Mouse (Mus musculus): ENCODE data around the gene Slc6a18. TPM values are rescaled to one million over a fixed set of nuclear protein-coding genes. Genes with fewer than 3 reads are reported as not detected.
"Not testable (repeated sequence)": the region's sequence is repeated elsewhere in the genome, so short reads cannot be mapped to it uniquely, and the experiment has no call there.

The Slc6a18 gene
- not detected for total RNA-seq (2021)
- long read RNA-seq, result 0 reads

DNA sequence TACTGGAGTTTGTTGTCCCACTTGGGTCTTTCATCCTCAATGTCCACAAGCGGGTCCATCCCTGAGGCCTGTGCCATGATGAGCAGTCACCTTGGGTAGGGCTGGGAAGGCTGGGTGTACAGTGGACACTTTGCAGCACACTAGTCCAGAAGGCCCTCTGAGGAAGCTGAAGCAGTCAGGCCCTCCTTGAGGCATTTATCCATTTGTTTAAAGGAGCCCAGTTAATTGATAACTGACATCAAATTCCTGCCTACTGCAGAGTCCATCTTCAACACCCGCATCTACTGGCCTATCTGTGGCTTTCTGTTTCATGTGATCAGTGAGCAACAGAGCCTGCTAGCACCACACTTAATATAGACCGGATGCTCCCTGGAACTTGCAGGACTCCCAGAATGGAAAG lies at the start of gene Slc6a18:
Slc6a18 (minus strand) TSS at position 171 of the 400 bp plus-strand sequence.
- DNase-seq (ENCODE audit: low spot score in 2 of 2), result no peak

DNA sequence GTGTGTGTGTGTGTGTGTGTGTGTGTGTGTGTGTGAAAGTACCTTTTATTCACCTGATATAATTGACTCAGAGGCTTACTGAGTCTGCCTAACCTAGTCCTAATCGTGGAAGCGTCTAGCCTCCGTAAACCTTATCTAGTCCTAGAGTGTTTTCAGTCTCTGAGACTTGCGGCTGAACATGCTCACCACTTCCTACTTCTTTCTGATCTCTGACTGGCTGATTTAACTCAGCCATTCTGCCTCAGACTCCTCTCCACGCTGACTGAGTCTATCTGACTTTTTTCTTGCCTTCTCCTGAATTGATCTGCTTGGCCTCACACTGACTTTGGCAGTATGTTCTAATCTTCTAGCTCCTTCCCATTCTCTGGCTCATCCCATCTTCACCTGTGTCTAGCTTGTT lies 47.5 kb upstream of the Slc6a18 start:
- no peak for DNase-seq (ENCODE audit: low spot score in 2 of 2)

DNA sequence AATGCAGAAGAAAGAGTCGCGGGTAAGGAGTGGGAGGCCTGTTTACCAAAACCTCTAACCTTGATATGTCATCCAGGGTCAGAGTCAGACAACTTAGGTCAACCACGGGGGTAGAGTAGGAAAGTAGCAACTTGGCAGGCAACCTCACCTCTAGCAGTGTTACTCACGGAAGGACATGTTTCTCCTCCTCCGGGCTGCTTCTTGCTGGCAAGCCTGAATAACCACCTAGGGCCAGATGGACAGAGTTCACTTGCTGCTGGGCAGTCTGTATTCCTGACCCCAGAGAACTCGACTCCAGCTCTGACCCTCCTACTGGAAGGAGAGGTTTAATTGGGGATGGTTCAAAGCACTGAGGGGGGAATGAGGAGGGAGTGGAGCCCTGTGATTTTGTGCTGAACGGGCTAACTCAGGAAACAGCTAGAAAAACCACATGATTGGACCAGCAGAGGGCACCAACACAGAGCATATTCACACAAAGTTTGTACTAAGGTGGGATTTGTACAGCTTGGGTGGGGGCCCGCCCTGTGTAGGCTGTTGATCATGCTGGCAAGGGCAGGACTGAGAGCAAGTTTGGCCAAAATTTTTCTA lies 45.4 kb upstream of the Slc6a18 start:
- DNase-seq (ENCODE audit: low spot score in 2 of 2), result peak; percentile 64 to 68

DNA sequence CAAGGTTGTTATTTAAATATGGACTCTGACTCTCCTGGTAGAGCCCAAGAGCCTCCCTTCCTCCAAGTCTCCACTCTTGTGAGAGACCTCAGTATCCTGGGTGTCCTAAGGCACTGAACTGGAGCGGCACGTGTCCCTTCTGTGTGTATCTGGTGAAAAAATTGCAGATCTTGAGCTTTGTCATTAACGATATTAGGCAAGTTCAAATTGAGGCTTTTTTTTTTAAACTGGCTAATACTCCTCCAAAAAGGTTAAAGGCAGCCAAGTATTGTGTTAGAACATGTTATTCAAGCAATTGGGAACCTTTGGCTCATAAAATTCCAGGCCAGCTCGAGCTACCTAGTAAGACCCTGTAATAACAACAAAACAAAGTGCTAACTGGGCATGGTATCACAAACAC lies 42.4 kb upstream of the Slc6a18 start:
- DNase-seq (ENCODE audit: low spot score in 2 of 2), result no peak

DNA sequence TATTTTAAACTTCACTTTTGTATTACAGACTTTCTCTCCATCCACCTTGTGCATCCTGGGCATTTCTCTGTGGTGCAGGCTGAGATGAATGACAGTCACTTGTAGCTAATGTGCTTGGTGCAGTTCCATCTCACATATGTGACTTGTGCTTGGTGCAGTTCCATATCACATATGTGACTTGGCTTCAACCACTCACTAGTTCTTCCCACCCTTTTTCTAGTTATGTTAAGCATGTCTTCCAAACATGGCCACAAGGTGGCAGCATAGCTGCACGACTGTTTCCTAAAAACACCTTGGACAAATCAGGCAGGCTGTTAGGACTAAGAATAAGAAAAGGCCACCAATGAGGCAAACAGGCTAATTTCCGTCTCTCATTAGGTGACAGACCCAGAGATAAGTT lies 40.4 kb upstream of the Slc6a18 start:
- DNase-seq (ENCODE audit: low spot score in 2 of 2), result peak; percentile 88 to 90

DNA sequence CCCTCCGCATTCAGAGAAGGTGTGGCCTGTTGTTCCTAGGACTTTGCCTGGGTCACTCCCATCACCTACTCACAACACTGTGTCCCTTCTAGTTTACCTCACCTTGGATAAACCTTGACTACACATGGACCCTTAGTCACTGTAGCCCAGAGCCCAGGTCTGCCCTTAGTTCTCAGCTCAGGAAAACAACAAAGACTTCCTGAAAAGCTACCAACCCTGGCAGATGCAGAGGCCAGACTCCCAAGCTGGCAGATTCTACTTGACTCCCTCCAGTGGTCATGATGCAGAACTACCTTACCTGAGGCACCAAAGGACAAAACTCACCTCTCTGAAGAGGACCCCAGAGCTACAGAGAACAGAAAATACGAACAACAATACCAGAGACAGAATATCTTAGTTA lies 36.2 kb upstream of the Slc6a18 start:
- no peak for DNase-seq (ENCODE audit: low spot score in 2 of 2)

DNA sequence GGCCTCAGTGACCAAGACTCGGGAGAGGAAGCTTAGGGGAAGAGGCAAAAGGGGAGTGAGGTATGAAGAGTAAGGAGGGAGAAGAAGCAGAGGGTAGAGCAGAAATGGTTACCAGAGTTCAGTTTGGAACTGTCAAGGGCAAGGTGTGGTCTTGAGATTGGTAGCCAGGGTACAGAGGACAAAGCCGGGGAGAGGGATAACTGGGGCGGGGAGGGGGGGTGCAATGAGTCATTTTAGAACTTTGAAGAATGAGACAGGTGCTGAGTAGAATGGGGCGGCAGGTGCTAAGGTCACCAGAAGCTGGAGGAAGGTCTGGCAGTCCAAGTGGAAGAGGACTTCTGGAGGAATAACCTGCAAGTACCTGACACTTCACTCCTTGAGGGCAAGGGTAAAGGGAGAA lies 35.4 kb upstream of the Slc6a18 start:
- no peak for DNase-seq (ENCODE audit: low spot score in 2 of 2)

DNA sequence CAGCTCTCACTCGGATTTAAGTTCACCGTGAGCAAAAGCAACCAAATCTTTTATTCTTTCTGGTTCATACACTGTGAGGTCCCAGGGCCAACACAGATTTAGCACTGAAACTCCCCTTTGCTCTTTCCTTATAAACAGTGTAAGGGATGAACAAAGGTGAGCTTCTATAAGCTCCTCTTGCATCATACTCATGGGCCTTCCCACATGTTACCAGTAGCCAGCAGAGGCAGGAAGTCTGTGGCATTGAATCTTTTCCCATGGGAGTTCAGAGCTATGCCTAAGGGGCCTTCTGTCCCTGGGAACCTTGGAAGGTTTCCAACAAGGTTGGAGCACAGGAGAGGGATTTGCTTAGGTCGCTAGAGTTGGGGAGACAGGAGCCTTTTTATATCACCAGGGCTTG lies 34.4 kb upstream of the Slc6a18 start:
- no peak for DNase-seq (ENCODE audit: low spot score in 2 of 2)

DNA sequence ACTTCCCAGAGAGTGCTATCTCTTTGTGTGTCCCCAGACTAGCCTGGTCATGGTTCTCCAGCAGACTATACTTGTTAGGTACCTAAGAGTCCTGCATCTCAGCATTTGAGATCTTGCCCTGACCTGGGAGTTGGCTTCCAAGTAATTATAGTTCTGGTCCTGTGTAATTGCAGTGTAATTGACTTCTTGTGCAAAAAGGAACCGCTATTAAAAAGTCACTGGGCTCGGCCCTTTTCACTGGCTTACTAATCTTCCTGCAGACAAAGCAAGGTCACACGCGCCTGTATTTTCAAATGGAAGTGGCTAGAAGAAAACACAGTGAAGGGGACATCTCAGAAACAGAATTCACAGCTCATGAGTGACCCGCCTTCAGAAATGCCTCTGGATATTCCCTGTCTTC lies 34.0 kb upstream of the Slc6a18 start:
- DNase-seq (ENCODE audit: low spot score in 2 of 2), result no peak

DNA sequence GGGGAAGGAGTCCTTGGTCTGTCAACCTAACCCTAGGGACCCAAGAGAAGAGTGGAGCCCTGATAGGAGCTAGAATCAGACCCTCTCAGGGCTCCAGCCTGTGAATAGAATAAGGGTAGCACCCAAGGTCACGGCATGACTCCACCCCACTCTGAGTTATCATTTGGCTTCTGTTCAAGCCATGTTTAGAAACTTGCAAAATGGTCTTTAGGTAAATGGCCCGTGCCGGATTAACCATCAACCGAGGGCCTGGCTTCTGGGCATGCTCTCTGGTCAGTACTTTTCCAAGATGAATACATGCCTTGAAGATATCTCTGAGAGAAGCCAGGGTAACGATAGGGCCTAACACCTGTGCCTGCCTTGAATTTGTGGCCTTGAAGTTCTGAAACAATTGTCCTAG lies 33.4 kb upstream of the Slc6a18 start:
- DNase-seq (ENCODE audit: low spot score in 2 of 2), result no peak

DNA sequence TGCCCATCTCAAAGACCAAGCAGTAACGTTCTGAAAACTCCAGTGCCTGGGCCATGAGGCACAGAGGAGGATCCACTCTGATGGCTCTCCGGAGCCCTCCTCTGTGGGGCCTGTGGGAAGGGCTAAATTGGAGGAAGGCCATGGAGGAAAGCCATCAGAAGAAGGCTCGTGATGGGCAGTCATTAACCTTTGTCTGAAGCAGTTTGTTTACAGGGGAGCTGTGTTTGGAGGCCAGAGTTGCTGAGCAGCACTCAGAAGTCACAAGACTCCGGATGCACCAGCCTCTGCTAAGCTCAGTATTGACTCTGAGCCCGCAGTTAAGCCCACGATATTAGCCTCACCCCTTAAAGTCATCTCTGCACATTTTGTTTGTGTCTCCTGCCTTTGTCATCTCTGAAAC lies 31.7 kb upstream of the Slc6a18 start:
- DNase-seq (ENCODE audit: low spot score in 2 of 2), result no peak

DNA sequence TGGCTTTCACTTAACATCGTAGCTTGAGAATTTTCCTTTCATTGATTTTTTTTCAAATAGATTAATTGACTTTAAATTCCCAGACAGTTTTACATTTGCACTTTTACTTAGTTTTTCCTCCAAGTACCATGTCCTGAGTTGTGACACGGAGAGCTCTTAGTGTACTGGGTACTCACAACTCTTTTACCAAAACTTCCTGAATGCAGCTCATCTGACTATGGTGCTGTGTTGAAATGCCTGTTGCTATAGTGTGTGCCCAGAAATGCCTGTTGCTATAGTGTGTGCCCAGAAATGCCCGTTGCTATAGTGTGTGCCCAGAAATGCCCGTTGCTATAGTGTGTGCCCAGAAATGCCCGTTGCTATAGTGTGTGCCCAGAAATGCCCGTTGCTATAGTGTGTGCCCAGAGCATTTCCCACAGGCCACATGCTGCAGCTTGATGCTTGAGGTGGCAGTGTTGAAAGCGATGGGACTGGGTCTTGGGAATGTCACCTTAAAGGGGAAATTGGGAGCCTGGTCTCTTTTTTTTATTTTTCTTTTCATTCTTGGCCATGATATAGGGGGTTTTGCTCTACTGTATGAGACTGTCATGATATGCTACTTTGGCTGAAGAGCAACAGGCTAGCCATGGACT lies 27.0 kb upstream of the Slc6a18 start, which contains the start of gene Slc6a19:
Slc6a19 (minus strand) TSS at position 172 of the 632 bp plus-strand sequence.
- DNase-seq (ENCODE audit: low spot score in 2 of 2), result no peak

DNA sequence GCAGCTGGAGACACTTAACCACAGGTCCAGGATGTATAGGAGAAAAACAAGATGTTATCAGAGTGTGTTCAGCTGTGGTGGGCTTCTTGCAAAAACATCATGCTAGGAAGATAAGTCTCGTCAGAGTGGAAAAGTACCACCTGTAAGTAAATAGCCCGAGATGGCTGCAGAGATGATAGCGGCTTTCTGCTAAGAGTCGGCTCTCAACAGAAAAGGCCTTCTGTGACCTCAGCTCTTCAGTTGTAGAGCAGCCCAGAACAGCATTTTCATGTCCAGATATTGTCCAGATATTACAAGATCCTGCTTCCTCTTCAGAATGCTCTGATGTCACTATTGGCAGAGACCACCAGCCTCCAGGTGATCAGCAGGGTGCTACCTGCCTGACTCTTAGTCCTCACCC lies 25.7 kb upstream of the Slc6a18 start:
- not testable (repeated sequence) for DNase-seq (ENCODE audit: low spot score in 2 of 2)

DNA sequence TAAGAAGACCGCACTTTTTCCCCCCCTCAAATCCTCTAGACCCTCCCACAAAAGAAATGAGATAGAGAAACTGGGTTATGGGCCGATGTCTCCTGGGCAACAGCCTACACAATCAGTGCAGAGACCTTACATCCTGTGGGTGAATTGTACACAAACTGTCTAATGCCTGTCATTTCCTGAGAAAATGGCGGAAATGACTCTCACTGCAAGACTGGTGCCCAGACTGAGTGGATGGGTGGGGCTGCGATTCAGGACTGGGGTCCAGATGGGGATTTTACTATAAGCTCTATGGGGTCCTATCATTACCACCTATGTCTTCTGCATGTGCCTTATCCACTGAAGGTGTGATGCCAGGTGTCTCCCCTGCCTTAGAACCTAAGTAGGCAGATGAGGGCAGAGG lies 25.0 kb upstream of the Slc6a18 start:
- DNase-seq (ENCODE audit: low spot score in 2 of 2), result no peak

DNA sequence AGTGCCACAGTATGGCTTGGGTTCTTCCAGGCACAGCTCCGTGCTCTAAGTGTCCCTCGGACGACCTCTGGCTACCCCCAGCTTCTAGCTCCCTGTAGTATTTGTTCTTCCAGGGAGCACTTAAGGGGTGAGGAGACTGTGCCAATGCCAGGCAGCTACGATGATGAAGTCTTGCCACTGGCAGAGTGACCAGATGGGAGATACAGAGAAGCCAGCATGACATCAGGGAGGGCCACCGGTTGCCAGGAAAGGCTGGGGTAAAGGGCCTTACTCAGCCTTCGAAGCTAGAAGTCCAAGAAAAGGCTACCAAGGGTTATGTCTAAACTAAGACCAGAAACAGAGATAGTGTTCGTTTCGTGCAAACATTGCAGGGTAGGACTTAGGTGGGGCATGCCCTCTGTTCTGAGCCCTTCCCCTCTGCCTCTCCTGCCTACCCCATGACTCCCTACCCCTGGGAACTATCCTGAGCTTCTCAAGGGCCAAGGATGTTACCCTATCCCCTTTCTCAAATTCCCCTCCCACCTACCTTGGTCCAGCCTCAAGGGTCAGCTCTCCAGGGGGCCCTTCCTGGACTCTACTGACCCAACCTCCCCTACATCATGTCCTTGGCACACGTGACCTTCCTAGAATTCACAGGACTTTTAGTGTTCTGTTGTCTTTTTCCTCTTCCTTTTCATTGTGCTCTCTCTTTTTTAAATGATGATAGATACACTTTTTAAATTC lies 23.5 kb upstream of the Slc6a18 start:
- no peak for DNase-seq (ENCODE audit: low spot score in 2 of 2)

DNA sequence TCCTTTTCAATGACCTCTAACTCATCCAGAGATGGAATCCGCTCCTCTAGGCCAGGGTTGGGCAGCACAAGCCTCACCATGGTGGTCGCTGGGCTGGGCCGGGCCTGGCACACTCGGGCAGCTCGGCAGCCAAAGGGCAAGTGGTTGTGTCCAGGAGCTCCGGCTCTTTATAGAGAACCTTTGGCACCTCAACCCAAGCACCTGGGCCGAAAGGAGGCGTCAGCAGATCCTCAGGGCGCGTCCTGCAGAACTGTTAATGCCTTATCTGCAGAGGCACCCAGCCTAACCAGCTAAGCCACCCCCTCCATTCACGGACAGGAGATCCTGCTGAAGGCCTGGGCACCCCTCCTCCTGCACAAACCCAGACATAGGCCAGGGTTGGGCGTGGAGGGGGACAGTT lies 22.7 kb upstream of the Slc6a18 start:
- no peak for DNase-seq (ENCODE audit: low spot score in 2 of 2)

DNA sequence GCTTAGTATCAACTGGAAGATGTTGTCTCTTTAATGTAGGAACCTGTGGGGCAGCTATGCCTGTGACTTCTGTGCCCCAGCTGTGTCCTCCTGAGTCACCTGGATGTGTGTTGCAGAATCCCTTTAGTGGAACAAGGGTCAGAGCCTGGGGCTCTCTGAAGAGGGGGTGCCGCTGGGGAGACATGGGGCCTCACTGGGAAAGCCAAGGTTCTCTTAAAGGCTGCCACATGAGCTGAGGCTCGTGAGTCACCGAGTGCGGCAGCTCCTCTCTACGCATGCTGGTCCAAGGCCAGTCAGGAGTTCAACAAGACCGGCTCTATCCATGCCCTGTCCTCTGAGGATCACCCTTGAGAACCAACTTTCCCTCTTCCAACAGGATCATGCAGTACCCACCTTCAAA lies 21.9 kb upstream of the Slc6a18 start:
- DNase-seq (ENCODE audit: low spot score in 2 of 2), result no peak

DNA sequence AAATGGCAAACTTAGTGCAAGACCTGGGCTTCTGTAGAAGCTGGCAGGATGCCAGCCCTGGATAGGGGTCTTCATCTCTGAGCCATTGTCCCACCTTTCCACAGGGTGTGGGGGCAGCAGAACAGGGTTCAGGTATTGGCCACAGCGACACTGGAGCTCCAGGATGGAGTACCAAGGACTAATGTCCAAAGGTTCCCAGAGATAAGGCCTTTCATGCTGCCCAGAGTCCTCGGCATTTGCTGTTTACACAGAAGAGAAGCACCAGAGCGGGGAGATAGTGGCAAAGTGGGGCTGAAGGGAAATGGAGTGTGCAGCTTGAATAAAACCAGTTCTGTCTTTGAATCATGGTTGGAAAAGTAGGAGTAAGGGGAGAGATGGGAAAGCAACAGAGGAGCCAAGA lies 18.7 kb upstream of the Slc6a18 start:
- no peak for DNase-seq (ENCODE audit: low spot score in 2 of 2)

DNA sequence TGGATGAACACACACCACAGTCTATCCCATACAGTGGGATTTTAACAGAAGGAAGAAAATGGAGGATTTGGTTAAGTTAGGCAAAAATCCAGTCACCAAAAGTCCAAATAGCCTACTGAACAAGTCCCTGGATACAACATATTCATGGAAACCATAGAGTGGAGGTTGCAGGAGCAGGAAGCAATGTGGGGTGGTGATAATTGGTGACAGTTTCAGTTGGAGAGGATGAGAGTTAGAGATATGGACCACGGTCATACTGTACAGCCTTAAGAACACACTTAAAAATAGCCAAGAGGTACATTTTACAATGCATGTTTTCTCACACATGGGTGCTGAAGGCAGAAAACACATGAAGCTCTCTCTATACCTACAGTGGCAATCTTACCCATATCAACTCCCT lies 17.1 kb upstream of the Slc6a18 start:
- no peak for DNase-seq (ENCODE audit: low spot score in 2 of 2)

DNA sequence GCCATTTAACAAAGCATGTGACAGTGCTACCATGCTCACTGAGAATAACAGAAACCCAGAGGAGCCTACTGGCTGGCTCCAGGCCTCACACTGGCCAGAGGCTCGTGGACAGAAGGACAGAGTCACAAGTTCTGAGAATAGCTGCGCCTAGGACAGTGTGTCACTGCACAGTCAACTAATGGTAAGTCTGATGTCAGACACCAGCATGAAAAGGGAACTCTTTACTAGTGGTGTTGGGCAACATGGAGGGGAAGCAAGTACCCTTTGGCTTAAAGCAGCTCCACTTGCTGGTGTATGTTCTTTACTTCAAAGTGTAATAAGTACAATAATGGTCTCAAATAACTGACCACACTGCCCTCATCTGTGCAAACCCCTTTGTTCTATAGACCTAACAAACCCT lies 15.5 kb upstream of the Slc6a18 start:
- DNase-seq (ENCODE audit: low spot score in 2 of 2), result no peak

DNA sequence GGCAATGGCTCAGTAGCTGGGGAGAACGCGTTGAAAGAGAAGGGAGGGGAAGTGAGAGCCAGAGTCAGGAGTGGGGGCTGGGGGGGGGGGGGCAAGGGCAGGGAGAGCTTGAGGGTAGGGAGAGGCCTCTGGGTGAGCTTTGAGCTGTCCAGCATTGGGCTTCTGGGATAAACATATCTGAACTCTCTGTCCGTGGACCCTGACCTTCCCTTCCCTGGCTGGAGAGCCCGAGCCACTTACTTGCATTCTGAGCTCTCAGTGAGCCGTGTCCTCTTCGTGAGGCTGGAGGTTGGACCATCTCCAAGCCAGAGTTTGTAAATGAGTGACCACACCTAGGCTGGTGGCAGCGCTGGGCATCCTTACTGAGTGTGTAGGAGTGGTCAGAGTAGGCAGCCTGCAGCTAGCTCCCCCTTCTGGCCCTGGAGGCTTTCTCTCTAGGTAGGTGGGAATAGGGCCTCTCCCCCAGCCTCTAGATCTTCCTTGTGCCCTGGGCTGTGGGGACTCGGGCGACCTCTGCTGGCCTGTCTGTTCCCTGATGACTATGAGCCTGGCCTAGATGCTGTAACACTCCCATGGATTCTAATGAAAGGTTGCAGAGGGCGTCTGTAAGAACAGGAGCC lies 14.5 kb upstream of the Slc6a18 start:
- peak; percentile 74 to 78 for DNase-seq (ENCODE audit: low spot score in 2 of 2)

DNA sequence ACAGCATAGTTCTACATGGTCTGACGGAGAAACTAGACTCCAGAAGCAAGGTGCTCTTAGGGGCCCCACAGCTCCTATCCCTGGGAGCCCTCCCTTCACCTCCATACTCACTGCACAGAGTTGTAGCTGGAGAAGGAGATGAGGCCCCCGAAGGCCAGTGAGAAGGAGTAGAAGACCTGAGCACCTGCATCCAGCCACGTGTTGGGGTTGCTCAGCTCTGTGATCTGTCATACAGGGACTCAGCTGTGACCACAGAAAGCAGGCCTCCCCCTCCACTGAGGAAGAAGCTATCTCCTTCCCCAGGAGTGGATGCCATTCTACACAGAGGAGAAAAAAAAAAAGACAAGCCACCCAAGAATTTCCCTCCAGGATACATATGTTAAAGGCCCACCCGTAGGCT lies 11.1 kb upstream of the Slc6a18 start:
- no peak for DNase-seq (ENCODE audit: low spot score in 2 of 2)
